Mouse (Mus musculus): ENCODE results near the gene Map3k4.

The Map3k4 gene

GRCm38 (mm10) chr17:12271805-12272204, 46.8 kb downstream of the Map3k4 start:
- in situ Hi-C loops (cut with MboI, MseI) = no loop called here

- in situ Hi-C loops (cut with MboI, MseI) = no loop called here
Measured at GRCm38 (mm10) chr17:12268538-12268937, 50.1 kb downstream of the Map3k4 start.

- in situ Hi-C loops (cut with MboI, MseI) = no loop called here
Measured at GRCm38 (mm10) chr17:12268091-12268490, 50.5 kb downstream of the Map3k4 start.

GRCm38 (mm10) chr17:12265969-12266925, 52.3 kb downstream of the Map3k4 start:
- in situ Hi-C loops (cut with MboI, MseI) = no loop called here

- in situ Hi-C loops (cut with MboI, MseI) = no loop called here
Measured at GRCm38 (mm10) chr17:12264293-12264692, 54.3 kb downstream of the Map3k4 start.

GRCm38 (mm10) chr17:12263787-12264186, 54.8 kb downstream of the Map3k4 start:
- in situ Hi-C loops (cut with MboI, MseI) = no loop called here

GRCm38 (mm10) chr17:12262851-12263250, 55.7 kb downstream of the Map3k4 start:
- in situ Hi-C loops (cut with MboI, MseI) = no loop called here

- in situ Hi-C loops (cut with MboI, MseI) = no loop called here
Measured at GRCm38 (mm10) chr17:12261887-12262286, 56.7 kb downstream of the Map3k4 start.

GRCm38 (mm10) chr17:12261376-12261775, 57.2 kb downstream of the Map3k4 start:
- in situ Hi-C loops (cut with MboI, MseI) = no loop called here

GRCm38 (mm10) chr17:12259957-12260356, 58.6 kb downstream of the Map3k4 start:
- in situ Hi-C loops (cut with MboI, MseI) = no loop called here

- in situ Hi-C loops (cut with MboI, MseI) = no loop called here
Measured at GRCm38 (mm10) chr17:12258517-12258916, 60.1 kb downstream of the Map3k4 start.

- in situ Hi-C loops (cut with MboI, MseI) = no loop called here
Measured at GRCm38 (mm10) chr17:12256142-12256541, 62.5 kb downstream of the Map3k4 start.

GRCm38 (mm10) chr17:12250581-12250980, 68.0 kb downstream of the Map3k4 start:
- in situ Hi-C loops (cut with MboI, MseI) = no loop called here

- in situ Hi-C loops (cut with MboI, MseI) = no loop called here
Measured at GRCm38 (mm10) chr17:12249783-12250504, 68.7 kb downstream of the Map3k4 start.

- in situ Hi-C loops (cut with MboI, MseI) = no loop called here
Measured at GRCm38 (mm10) chr17:12240701-12241100, 77.9 kb downstream of the Map3k4 start.

- in situ Hi-C loops (cut with MboI, MseI) = no loop called here
Measured at GRCm38 (mm10) chr17:12232724-12233123, 85.9 kb downstream of the Map3k4 start.

- in situ Hi-C loops (cut with MboI, MseI) = no loop called here
Measured at GRCm38 (mm10) chr17:12231087-12231486, 87.5 kb downstream of the Map3k4 start.

- in situ Hi-C loops (cut with MboI, MseI) = no loop called here
Measured at GRCm38 (mm10) chr17:12230167-12230566, 88.4 kb downstream of the Map3k4 start.

- in situ Hi-C loops (cut with MboI, MseI) = no loop called here
Measured at GRCm38 (mm10) chr17:12229756-12230155, 88.8 kb downstream of the Map3k4 start.

GRCm38 (mm10) chr17:12228471-12228870, 90.1 kb downstream of the Map3k4 start:
- in situ Hi-C loops (cut with MboI, MseI) = no loop called here

- in situ Hi-C loops (cut with MboI, MseI) = no loop called here
Measured at GRCm38 (mm10) chr17:12228001-12228400, 90.6 kb downstream of the Map3k4 start.

GRCm38 (mm10) chr17:12226551-12226950, 92.0 kb downstream of the Map3k4 start:
- in situ Hi-C loops (cut with MboI, MseI) = no loop called here

GRCm38 (mm10) chr17:12225227-12225626, 93.4 kb downstream of the Map3k4 start:
- in situ Hi-C loops (cut with MboI, MseI) = no loop called here
